Mouse (Mus musculus) mesoderm, embryonic 11.5 days (tissue): Measurements from ENCODE around the gene Zscan4-ps3.
"Not testable (repeated sequence)": the region's sequence is repeated elsewhere in the genome, so short reads cannot be mapped to it uniquely, and the experiment has no call there.

Experiments
- DNase-seq: peaks from one replicate; pipeline ENCODE4 v3.0.0-alpha.2; 2012; ENCODE audit warnings: low read depth, low spot score

Zscan4-ps3 gene

DNA sequence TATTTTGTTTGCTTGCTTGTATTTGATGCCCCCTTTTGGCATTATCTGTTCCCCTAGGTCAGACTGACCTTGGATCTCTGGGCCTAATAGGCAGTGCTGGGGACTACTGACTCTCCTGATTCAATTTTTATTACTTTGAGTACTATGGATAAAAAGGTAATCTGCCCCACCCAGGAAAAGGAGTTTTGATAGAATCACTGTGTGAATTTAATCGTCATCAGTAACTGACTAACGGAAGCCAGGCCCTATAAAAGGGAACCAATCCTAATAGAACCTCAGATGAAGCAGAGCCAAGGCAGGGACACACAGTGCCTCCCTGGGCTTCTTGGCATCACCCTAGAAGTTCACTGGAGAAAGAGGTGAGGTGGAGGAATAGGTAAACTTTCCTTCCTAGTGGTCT lies at the start of gene Zscan4-ps3:
Gene Zscan4-ps3 (plus strand): TSS at position 301 of the 400 bp plus-strand sequence.
- not testable (repeated sequence) for DNase-seq

DNA sequence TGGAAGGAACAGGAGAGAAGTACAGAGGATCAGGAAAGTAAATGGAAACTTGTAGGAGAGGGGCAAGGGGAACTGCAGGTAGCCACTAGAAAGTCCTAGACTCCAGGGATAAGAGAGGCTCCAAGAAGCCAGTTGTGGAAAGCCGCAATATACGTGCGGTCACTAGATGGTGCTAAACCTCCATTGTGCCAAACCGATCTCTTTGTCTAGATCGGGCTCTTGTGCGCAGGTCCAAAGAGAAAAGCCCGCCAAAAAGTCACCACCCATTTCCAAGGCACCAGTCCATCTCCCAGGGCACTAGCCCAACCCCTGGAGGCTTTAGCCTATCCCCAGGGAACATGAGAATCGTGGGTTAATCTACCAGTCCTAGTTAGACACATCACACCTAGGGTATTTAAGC lies 8.0 kb downstream of the Zscan4-ps3 start:
- DNase-seq: peak; percentile 62
